Mouse (Mus musculus): ENCODE results near the gene Hormad2. TPM values are rescaled to one million over a fixed set of nuclear protein-coding genes. Genes with fewer than 3 reads are reported as not detected.

Gene Hormad2
- polyA plus RNA-seq, 1 experiment from 2014 or later, result 0.34 TPM

DNA sequence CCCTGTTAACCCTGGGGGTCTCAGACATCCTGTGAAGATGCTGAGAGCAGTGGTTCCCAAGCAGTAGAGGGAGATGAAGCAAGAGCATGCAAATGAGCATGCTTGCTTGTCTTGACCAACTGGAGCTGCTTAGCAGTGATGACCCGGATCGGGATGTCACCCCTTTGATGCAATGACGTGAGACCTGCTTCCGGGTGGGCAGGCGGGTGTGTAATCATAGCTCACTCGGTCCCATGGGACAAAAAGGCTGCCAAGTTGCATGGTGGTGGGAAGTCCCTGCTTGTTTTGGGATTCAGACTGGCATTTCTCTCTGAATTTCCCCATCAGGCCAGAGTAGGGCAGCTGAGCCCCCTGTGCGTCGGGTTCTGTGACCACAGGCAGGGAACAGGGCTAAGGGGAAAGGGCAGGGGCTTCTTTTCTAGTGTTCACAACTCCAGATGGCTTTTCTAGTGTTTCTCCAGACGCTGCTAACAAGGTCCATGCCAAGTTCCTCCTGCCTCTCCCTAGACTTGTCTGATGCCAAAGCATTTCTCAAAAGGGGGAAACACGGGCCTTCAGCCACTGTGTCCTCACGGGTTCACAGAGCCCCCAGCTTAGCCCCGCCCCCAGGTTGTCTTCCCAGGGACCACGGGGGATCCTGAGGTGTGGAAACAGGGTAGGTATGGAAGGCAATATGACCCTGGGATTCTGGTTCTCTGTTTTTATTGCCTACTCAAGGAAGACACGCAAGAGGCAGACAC, 141.0 kb downstream of the Hormad2 start:
- no peak overlapping the region for H3K4me3 ChIP-seq (ENCODE audit: low read depth, low read length)
- no peak overlapping the region for H3K27ac ChIP-seq (ENCODE audit: low read depth)
- no peak overlapping the region for H3K4me2 ChIP-seq (ENCODE audit: low read length)
- no peaks in the 10 kb centered on the region for H3K36me3 ChIP-seq (ENCODE audit: control insufficient read depth, insufficient read depth, low read length)
- no peak overlapping the region for H3K9ac ChIP-seq (ENCODE audit: low read length)
- ATAC-seq (replicated peaks; ENCODE audit: low FRiP score, low TSS enrichment, low read depth), result no peak
- no peaks in the 10 kb centered on the region for H3K9me3 ChIP-seq (ENCODE audit: control insufficient read depth, low read length)
- no peaks in the 10 kb centered on the region for H3K27me3 ChIP-seq (replicated peaks; ENCODE audit: control insufficient read depth, insufficient read depth, low read length)
- peaks cover 3% of the 10 kb centered on the region for H3K4me1 ChIP-seq (replicated peaks; ENCODE audit: control insufficient read depth, insufficient read depth, low read length)
- WGBS, result 68% methylated on average over 14 of the region's 14 CpGs
- DNase-seq (ENCODE audit: low spot score), result no peak

DNA sequence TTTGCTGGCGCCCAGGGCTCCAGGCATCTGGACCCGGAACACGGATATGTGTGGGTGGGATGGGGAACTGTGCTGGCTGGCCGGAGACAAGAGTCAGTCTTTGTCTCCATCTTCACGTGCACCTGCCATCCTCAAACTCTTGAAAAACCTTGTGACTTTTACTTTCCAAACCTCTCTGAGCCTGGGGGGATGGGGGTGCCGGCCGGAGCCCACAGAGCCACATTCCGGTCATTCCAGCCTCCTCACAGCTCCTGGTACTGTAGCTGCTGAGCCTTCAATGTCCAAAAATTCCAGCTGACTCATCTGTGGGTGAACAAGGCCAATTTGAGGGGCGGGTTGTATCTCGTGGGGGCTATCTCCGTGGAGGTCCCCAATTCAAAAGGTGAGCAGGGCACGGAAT, 141.7 kb downstream of the Hormad2 start:
- 38% methylated on average over 12 of the region's 12 CpGs for WGBS
- no peak overlapping the region for H3K9ac ChIP-seq (ENCODE audit: low read length)
- DNase-seq (ENCODE audit: low spot score), result no peak
- ATAC-seq (replicated peaks; ENCODE audit: low FRiP score, low TSS enrichment, low read depth), result no peak
- H3K36me3 ChIP-seq (ENCODE audit: control insufficient read depth, insufficient read depth, low read length), result no peaks in the 10 kb centered on the region
- H3K4me1 ChIP-seq (replicated peaks; ENCODE audit: control insufficient read depth, insufficient read depth, low read length), result peaks cover 3% of the 10 kb centered on the region
- no peak overlapping the region for H3K4me3 ChIP-seq (ENCODE audit: low read depth, low read length)
- H3K4me2 ChIP-seq (ENCODE audit: low read length), result no peak overlapping the region
- no peaks in the 10 kb centered on the region for H3K9me3 ChIP-seq (ENCODE audit: control insufficient read depth, low read length)
- H3K27me3 ChIP-seq (replicated peaks; ENCODE audit: control insufficient read depth, insufficient read depth, low read length), result no peaks in the 10 kb centered on the region
- no peak overlapping the region for H3K27ac ChIP-seq (ENCODE audit: low read depth)

DNA sequence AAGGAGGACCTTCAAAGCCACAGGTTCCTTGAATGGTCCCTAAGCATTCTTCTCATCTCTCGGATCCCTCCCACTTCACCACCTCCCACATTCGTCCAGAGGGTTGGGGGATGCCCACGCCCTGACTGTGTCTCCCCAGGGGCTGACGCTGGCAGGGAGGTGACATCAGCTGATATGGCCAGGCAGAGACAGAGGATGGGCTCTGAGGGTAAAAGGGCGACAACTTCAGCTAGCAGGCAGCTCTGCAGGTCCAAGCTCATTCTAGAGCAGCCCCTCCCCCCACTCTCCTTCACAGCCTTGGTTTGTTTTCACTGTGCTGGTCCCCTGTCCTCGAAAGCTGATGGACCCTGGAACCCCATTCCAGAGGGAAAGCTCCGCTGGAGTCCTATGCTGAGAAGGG, 142.3 kb downstream of the Hormad2 start:
- peaks cover 3% of the 10 kb centered on the region for H3K4me1 ChIP-seq (replicated peaks; ENCODE audit: control insufficient read depth, insufficient read depth, low read length)
- WGBS, result 32% methylated on average over 7 of the region's 7 CpGs
- no peak for ATAC-seq (replicated peaks; ENCODE audit: low FRiP score, low TSS enrichment, low read depth)
- H3K27ac ChIP-seq (ENCODE audit: low read depth), result no peak overlapping the region
- no peaks in the 10 kb centered on the region for H3K9me3 ChIP-seq (ENCODE audit: control insufficient read depth, low read length)
- no peak overlapping the region for H3K4me3 ChIP-seq (ENCODE audit: low read depth, low read length)
- H3K9ac ChIP-seq (ENCODE audit: low read length), result no peak overlapping the region
- DNase-seq (ENCODE audit: low spot score), result no peak
- H3K27me3 ChIP-seq (replicated peaks; ENCODE audit: control insufficient read depth, insufficient read depth, low read length), result no peaks in the 10 kb centered on the region
- no peaks in the 10 kb centered on the region for H3K36me3 ChIP-seq (ENCODE audit: control insufficient read depth, insufficient read depth, low read length)
- H3K4me2 ChIP-seq (ENCODE audit: low read length), result no peak overlapping the region

DNA sequence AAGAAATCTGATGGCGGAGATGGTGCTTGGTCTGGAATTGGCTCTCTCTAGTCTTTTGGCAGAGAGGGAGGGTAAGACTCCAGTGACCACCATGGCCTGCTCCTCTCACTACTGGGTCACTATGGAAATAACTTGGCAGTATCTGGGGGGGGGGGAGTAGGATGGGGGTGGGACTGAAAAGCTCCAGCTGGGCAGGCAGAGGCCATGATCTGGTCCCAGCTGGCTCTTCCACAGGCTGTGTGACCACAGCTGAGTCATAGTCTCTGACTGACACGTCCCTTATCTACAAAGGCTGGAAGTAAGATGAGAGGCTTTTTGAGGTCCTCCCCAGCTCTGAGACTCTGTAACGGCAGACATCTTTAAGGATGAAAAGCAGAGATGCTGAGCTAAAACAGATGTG, 143.2 kb downstream of the Hormad2 start:
- no peaks in the 10 kb centered on the region for H3K27me3 ChIP-seq (replicated peaks; ENCODE audit: control insufficient read depth, insufficient read depth, low read length)

DNA sequence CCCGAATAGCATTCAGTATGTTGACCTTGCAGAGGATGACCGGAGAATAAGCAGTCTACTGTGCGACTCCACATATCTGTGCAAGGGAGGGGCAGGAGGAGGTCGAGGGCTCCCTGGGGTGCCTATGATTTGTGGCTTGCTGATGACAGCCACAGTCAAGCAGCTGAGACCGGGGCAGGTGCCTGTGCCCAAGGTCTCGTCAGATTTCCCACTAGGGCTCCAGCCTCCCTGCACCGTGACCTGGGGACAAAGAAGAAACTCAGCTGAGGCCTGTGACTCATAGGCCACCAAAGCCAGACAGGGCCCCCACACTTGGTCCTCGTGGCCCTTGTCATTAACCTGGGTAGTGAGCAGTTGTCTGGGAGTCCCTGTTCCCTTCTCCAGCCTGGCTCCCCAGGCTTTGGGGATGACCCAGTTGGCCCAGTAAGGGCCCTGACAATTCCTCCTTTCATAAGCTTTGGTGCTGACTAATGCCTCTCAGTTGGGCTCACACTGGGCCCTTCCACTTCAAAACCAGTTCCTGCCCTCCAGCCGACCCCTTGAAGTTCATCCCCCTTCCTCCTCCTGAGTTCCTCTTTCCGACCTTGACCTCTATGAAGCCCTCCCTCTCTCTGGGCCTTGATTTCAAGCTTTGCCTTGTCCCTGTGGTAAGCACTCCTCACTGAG, 144.2 kb downstream of the Hormad2 start:
- no peak overlapping the region for H3K4me2 ChIP-seq (ENCODE audit: low read length)

More for the DNA sequence above, 143.2 kb downstream of the Hormad2 start:
- WGBS, result 58% methylated on average over 3 of the region's 3 CpGs
- Histone ChIP-seq H3K4me2 (ENCODE audit: low read length) (no peak overlapping the region), H3K4me3 (ENCODE audit: low read depth, low read length) (no peak overlapping the region), H3K9me3 (ENCODE audit: control insufficient read depth, low read length) (no peaks in the 10 kb centered on the region), H3K4me1 (replicated peaks; ENCODE audit: control insufficient read depth, insufficient read depth, low read length) (peaks cover 3% of the 10 kb centered on the region), H3K9ac (ENCODE audit: low read length) (no peak overlapping the region), H3K27ac (ENCODE audit: low read depth) (no peak overlapping the region), H3K36me3 (ENCODE audit: control insufficient read depth, insufficient read depth, low read length) (no peaks in the 10 kb centered on the region)
- DNase-seq (ENCODE audit: low spot score) (no peak), ATAC-seq (replicated peaks; ENCODE audit: low FRiP score, low TSS enrichment, low read depth) (no peak)

More for the DNA sequence above, 144.2 kb downstream of the Hormad2 start:
- H3K9ac ChIP-seq (ENCODE audit: low read length), result no peak overlapping the region
- H3K9me3 ChIP-seq (ENCODE audit: control insufficient read depth, low read length), result no peaks in the 10 kb centered on the region
- 69% methylated on average over 10 of the region's 10 CpGs for WGBS
- no peak overlapping the region for H3K27ac ChIP-seq (ENCODE audit: low read depth)
- no peaks in the 10 kb centered on the region for H3K36me3 ChIP-seq (ENCODE audit: control insufficient read depth, insufficient read depth, low read length)
- no peak overlapping the region for H3K4me3 ChIP-seq (ENCODE audit: low read depth, low read length)
- H3K4me1 ChIP-seq (replicated peaks; ENCODE audit: control insufficient read depth, insufficient read depth, low read length), result peaks cover 3% of the 10 kb centered on the region
- DNase-seq (ENCODE audit: low spot score), result no peak
- H3K27me3 ChIP-seq (replicated peaks; ENCODE audit: control insufficient read depth, insufficient read depth, low read length), result no peaks in the 10 kb centered on the region
- ATAC-seq (replicated peaks; ENCODE audit: low FRiP score, low TSS enrichment, low read depth), result no peak

Other genes starting within 250 kb of the Hormad2 start
- gene Castor1, start 222.9 kb downstream of the Hormad2 start, polyA plus RNA-seq (2014; fragmentation: Nextera tagmentation; extraction: Ambion mirVana), result 1.3 and 2.0 TPM in 2 replicates
- gene Osm, start 204.7 kb downstream of the Hormad2 start, polyA plus RNA-seq (2014; fragmentation: Nextera tagmentation; extraction: Ambion mirVana), result not detected in 2 replicates
- gene Lif, start 183.5 kb downstream of the Hormad2 start, polyA plus RNA-seq (2014; fragmentation: Nextera tagmentation; extraction: Ambion mirVana), result 0.05 and 0.11 TPM in 2 replicates
- 25.9 and 27.1 TPM in 2 replicates for gene Mtmr3, start 153.8 kb upstream of the Hormad2 start, polyA plus RNA-seq (2014; fragmentation: Nextera tagmentation; extraction: Ambion mirVana)
- gene Gm11032, start 179.0 kb upstream of the Hormad2 start, polyA plus RNA-seq (2014; fragmentation: Nextera tagmentation; extraction: Ambion mirVana), result not detected in 2 replicates
- 36.0 and 36.6 TPM in 2 replicates for gene Ascc2, start 196.6 kb upstream of the Hormad2 start, polyA plus RNA-seq (2014; fragmentation: Nextera tagmentation; extraction: Ambion mirVana)